Mouse (Mus musculus) central nervous system, embryonic 14 days (tissue): Measurements from ENCODE around the gene Myef2. TPM values are rescaled to one million over a fixed set of nuclear protein-coding genes. Genes with fewer than 3 reads are reported as not detected.

Experiments used
- polyA plus RNA-seq: library from polyadenylated mRNA; depleted of rRNA; stranded (reverse); fragments of >200 nt; gene quantifications from 2 replicates; pipeline ENCODE4 v1.2.3, GENCODE M21; 2012; rRNA removed

Gene Myef2
- polyA plus RNA-seq, result 173 and 213 TPM in 2 replicates

DNA sequence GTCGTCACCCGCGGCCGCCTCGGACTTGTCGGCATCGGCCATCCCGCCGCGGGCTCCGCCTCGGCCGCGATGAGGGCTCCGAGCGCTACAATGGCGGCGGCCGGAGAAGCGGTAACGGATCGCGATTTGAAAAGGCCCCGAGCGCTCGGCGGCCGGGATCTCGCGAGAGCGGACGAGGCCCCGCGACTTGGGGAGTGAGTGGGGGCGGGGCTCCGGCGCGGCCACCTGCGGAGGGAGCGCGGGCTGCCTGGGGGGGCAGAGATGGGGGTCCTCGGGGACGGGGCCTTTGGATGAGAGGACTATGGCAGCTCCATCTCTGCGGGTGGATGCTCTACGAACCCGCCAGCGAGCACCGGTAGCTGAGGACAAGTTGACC, at the start of gene Myef2:
Gene Myef2 (minus strand): TSS at position 185 of the 376 bp plus-strand sequence.

DNA sequence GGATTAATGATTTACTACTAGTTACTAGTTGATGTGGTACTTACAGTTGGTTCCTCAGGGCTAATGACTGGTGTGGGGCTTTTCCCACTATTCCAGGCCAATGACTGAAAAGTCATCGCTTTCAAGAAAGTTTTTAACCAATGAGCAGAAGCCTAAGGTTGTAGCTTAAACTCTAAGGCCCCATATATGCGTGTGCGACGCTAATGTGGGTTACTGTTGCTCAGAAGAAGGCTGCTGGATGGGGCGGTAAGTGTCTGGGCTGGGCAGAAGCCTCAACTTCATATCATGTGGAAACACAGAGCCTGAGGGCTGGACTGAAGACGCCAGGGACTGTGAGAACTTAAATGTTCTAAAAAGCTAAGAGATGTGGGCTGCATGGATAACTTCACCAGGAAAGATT, 28.9 kb upstream of the Myef2 start, which contains the start of gene Slc12a1:
Gene Slc12a1 (plus strand): TSS at position 118 of the 400 bp plus-strand sequence.

DNA sequence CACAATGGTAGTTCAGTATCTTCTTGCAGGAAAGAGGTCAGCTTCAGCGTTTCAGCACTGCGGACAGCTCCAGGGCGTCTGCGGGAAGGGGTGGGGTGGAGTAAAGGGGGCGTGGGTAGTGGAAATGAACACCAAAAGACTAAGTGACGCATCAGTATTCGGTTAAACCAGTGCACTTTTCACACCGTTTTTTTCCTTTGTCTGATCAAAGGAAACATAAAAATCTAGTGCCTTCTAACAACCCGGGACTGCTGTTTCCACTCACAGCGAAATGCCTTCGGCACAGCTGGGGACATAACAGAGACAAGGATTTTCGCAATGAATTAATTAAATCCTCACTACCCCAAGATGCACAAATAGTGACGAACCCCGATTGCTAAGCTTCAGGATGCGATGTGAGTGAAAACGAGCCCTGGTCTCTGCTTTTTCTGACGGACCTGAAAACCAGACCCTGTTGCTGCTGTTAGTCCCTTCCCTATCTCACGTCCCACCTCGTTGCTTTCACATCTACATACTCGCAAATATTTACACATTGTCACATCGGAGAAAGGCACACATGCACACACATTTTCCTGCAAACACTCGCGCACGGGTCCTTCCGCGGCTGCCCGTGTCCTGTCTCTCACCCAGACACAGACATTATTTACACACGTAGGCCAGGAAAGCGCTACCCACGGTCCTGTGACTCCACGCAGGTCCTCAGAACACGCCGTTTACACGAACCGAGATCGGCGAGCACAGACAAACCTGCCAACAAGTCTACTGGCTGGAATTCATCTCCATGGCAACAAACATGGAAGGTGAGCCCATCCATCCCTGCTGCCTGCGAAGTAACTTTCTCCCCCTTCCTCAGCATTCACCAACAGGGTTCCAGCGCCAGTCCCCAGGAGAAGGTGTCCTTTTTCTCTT, 12.7 kb upstream of the Myef2 start, which contains the start of gene Ctxn2:
Gene Ctxn2 (plus strand): TSS at position 790 of the 909 bp plus-strand sequence.

DNA sequence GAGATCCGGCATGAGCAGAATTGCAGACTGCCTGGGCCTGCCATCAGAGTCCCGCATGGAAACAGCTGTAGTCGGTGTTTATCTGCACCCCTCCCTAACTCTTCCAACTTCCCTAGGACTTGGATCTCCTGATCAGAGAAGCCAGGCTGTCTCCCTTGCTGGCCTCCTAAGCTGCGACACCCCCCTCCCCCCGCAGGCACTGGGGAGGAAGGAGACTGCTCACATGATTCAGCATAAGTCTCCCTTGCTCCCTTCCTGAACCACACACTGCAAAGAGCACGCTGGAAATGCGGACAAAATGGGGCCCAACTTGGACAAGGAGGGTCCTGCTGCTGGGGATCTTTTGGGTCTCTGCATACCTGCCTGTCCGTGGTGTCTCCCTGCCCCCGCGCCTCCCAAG, 55.6 kb downstream of the Myef2 start, which contains the start of gene Slc24a5:
Gene Slc24a5 (plus strand): TSS at position 231 of the 400 bp plus-strand sequence.

Other genes starting within 250 kb of the Myef2 start
- gene Slc24a5, start 55.5 kb downstream of the Myef2 start, polyA plus RNA-seq, result 1.9 and 2.1 TPM in 2 replicates
- 2.6 and 3.0 TPM in 2 replicates for gene Ctxn2, start 13.0 kb upstream of the Myef2 start, polyA plus RNA-seq
- gene Slc12a1, start 28.8 kb upstream of the Myef2 start, polyA plus RNA-seq, result 0.06 and 0.10 TPM in 2 replicates
- 80.8 and 89.0 TPM in 2 replicates for gene Dut, start 123.5 kb upstream of the Myef2 start, polyA plus RNA-seq